In the genomic region with DNA sequence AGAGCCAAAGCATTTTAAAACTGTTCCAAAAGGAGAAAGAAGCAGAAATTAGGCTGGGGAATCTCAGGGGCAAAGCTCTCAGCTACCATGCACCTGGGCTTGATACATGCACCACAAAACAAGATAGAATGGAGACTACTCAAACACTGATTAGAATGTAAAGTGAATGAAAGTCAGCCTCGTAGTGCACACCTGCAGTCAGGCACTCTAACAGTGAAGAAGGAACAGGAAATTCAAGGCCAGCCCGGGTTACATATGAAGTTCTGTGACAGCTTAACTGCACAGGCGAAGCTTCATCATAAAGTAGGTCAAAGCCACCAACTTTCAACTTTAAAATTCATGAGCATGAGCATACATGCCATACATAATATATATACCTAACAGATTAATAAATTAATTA, we compare ENCODE assay signal across 18 mouse cellular contexts. TPM values are rescaled to one million over a fixed set of nuclear protein-coding genes. Genes with fewer than 3 reads are reported as not detected.
DNase-seq lines count a peak whose midpoint lies in the region; ATAC-seq lines count a peak whose summit lies in the region.
"Had no signal": no experiment of that assay in that cellular context is flagged by ENCODE, and none has a peak within 500 bp of the region (broad histone marks: within the 10 kb centered on the region; RNA-seq: fewer than 3 reads in every experiment).

No protein-coding gene starts in this region.

- no peaks in the 10 kb centered on the region for H3K36me3 ChIP-seq in heart, embryonic 16.5 days (ENCODE audit: control insufficient read depth, insufficient read depth)
- peaks cover 4% of the 10 kb centered on the region; the same call in 1 of the 2 replicates for H3K36me3 ChIP-seq in liver, embryonic 13.5 days
- H3K36me3 ChIP-seq: forebrain, embryonic 10.5 days; hindbrain, embryonic 13.5 days had no signal

- H3K4me1 ChIP-seq in heart, embryonic 16.5 days (ENCODE audit: control insufficient read depth, insufficient read depth, low read length): peaks cover 41% of the 10 kb centered on the region
- H3K4me1 ChIP-seq in liver, embryonic 13.5 days (replicated peaks): peaks cover 90% of the 10 kb centered on the region

- H3K4me3 ChIP-seq in heart, embryonic 16.5 days (ENCODE audit: low read length): no peak overlapping the region
- no peak overlapping the region for H3K4me3 ChIP-seq in liver, embryonic 13.5 days (replicated peaks)
- H3K4me3 ChIP-seq: embryonic facial prominence, embryonic 15.5 days; forebrain, embryonic 10.5 days; hindbrain, embryonic 13.5 days; myocyte had no signal

- no peaks in the 10 kb centered on the region for H3K9me3 ChIP-seq in heart, embryonic 16.5 days (replicated peaks; ENCODE audit: control insufficient read depth, low read length)
- H3K9me3 ChIP-seq in liver, embryonic 13.5 days (replicated peaks): no peaks in the 10 kb centered on the region
- H3K9me3 ChIP-seq: embryonic facial prominence, embryonic 15.5 days; forebrain, embryonic 10.5 days; hindbrain, embryonic 13.5 days had no signal

- intact Hi-C loops in heart, postnatal 14 days (cut with DNase I): no loop called here

- peak overlapping the region; percentile 42; the same call in 1 of the 2 replicates for H3K27ac ChIP-seq in heart, embryonic 16.5 days (ENCODE audit: low read length)
- peak overlapping the region; percentile 52 for H3K27ac ChIP-seq in liver, embryonic 13.5 days
- H3K27ac ChIP-seq: embryonic facial prominence, embryonic 15.5 days; forebrain, embryonic 10.5 days; hindbrain, embryonic 13.5 days had no signal

- WGBS in heart, embryonic 16.5 days: 61% methylated on average over 3 of the region's 3 CpGs
- 34% methylated on average over 3 of the region's 3 CpGs for WGBS in liver, embryonic 13.5 days (ENCODE audit: insufficient replicate concordance)

- no peak overlapping the region for H3K9ac ChIP-seq in heart, embryonic 16.5 days (ENCODE audit: low read length)
- peak overlapping the region; percentile 24; the same call in 1 of the 2 replicates for H3K9ac ChIP-seq in liver, embryonic 13.5 days
- H3K9ac ChIP-seq: embryonic facial prominence, embryonic 15.5 days; hindbrain, embryonic 13.5 days; lung, embryonic 14.5 days had no signal

- no peak overlapping the region for H3K4me2 ChIP-seq in heart, embryonic 16.5 days (ENCODE audit: low read depth, low read length)
- H3K4me2 ChIP-seq in liver, embryonic 13.5 days: no peak overlapping the region
- H3K4me2 ChIP-seq: embryonic facial prominence, embryonic 15.5 days; hindbrain, embryonic 13.5 days; lung, embryonic 14.5 days had no signal

- H3K27me3 ChIP-seq in heart, embryonic 16.5 days (ENCODE audit: control insufficient read depth, insufficient read depth, low read length): no peaks in the 10 kb centered on the region
- H3K27me3 ChIP-seq in liver, embryonic 13.5 days: no peaks in the 10 kb centered on the region
- H3K27me3 ChIP-seq: embryonic facial prominence, embryonic 15.5 days; hindbrain, embryonic 13.5 days had no signal

- ATAC-seq in heart, embryonic 16.5 days (replicated peaks; ENCODE audit: extremely low read depth, insufficient read depth, low FRiP score): no peak
- ATAC-seq in liver, embryonic 13.5 days (ENCODE audit: low read depth): no peak
- ATAC-seq: intestine, embryonic 16.5 days had no signal

- no peak for DNase-seq in heart, postnatal 14 days
- DNase-seq in A20 (ENCODE audit: low read depth, low spot score): peak; percentile 68
- no peak for DNase-seq in liver, embryonic 13.5 days
- DNase-seq in thymus, postnatal 0 days (ENCODE audit: low spot score): peak; percentile 89
- no peak for DNase-seq in adrenal gland, adult 8-10 months
- DNase-seq in kidney, postnatal 14 days: no peak
- no peak for DNase-seq in adrenal gland, adult 2 months
- DNase-seq: cerebellum, adult 9-11 months; layer of hippocampus, postnatal 36 days; left cerebral cortex, postnatal 4 days; lung, embryonic 14.5 days; midbrain, embryonic 14.5 days had no signal

RNA-seq across cellular contexts. Expression of gene Frs2, which starts 38.1 kb away (rescaled TPM):
- polyA plus RNA-seq in heart, embryonic 16.5 days (2015; fragmentation: Nextera tagmentation; extraction: Ambion mirVana): 16.1 and 17.5 TPM in 2 replicates
- total RNA-seq in heart, postnatal 14 days (2021): 10 to 100 TPM; 17.9 to 19.5 TPM
- 8.1 and 11.7 TPM in 2 replicates for polyA plus RNA-seq in liver, embryonic 13.5 days (2015; fragmentation: Nextera tagmentation; extraction: Ambion mirVana)
- polyA plus RNA-seq in thymus, postnatal 0 days (2015; fragmentation: Nextera tagmentation; extraction: Ambion mirVana): 13.1 and 14.6 TPM in 2 replicates
- total RNA-seq in adrenal gland, adult 8-10 months (2022): 10 to 100 TPM; 26.8 to 34.1 (median 29.6) TPM
- total RNA-seq in adrenal gland, adult 2 months (2021): 10 to 100 TPM; 21.4 to 28.1 TPM
- 4.6 and 5.6 TPM in 2 replicates for polyA plus RNA-seq in adrenal gland, adult 2 months (2012; rRNA removed)

RNA-seq across cellular contexts. Expression of gene Cct2, which starts 46.7 kb away (rescaled TPM):
- polyA plus RNA-seq in heart, embryonic 16.5 days (2015; fragmentation: Nextera tagmentation; extraction: Ambion mirVana): 167 and 185 TPM in 2 replicates
- 100 to 1,000 TPM; 121 to 137 TPM for total RNA-seq in heart, postnatal 14 days (2021)
- polyA plus RNA-seq in liver, embryonic 13.5 days (2015; fragmentation: Nextera tagmentation; extraction: Ambion mirVana): 220 and 240 TPM in 2 replicates
- 263 and 270 TPM in 2 replicates for polyA plus RNA-seq in thymus, postnatal 0 days (2015; fragmentation: Nextera tagmentation; extraction: Ambion mirVana)
- 100 to 1,000 TPM; 184 to 239 (median 209) TPM for total RNA-seq in adrenal gland, adult 8-10 months (2022)
- 100 to 1,000 TPM; 217 to 230 TPM for total RNA-seq in adrenal gland, adult 2 months (2021)
- 17.6 and 21.5 TPM in 2 replicates for polyA plus RNA-seq in adrenal gland, adult 2 months (2012; rRNA removed)

Comparison
In these comparisons a context has a peak if more than half of its experiments do, and no peak if none do; other contexts are left out.
1. DNase-seq: peak in A20 (single experiment) and thymus, postnatal 0 days (single experiment); none in heart, postnatal 14 days (0 of 2), liver, embryonic 13.5 days (single experiment), adrenal gland, adult 8-10 months (single experiment), kidney, postnatal 14 days (single experiment) and adrenal gland, adult 2 months (single experiment).